Mouse (Mus musculus): Measurements from ENCODE around the gene Fgd5.

DNA sequence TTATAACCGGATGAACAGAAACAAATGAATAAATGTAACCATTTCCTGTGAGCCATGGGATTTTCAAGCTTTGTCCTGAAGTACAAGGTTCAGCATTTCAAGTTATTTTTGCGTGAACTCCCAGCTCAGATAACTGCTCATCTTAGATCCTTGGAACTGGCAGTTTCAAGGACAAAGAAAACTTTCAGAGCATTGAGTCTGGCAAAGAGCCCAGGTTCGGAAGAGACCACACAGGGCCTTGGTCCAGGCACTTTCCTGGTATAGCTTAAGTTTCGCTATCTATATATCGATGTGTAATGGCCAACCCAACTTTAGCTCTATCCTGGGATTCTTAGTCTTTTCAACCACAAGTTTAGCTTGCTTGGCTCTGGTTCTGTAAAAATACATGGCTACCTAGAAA lies 47.4 kb upstream of the Fgd5 start:
- TF ChIP-seq GABPA (IDR thresholded peaks at IDR 0.05; ENCODE audit: low read depth, low read length) (no peak), POLR2AphosphoS2 (IDR thresholded peaks at IDR 0.05; ENCODE audit: low read length) (no peak), MEF2A (IDR thresholded peaks at IDR 0.05; ENCODE audit: extremely low read depth, insufficient replicate concordance, low read depth, low read length, poor library complexity, severe bottlenecking) (no peak), ZC3H11A (IDR thresholded peaks at IDR 0.05; ENCODE audit: low read depth, low read length) (no peak), CTCF (IDR thresholded peaks at IDR 0.05 in 2 of 3, conservative IDR thresholded peaks at IDR 0.05 in 1 of 3; ENCODE audit: control insufficient read depth in 1 of 3, insufficient read depth in 1 of 3, low read depth in 2 of 3, low read length in 3 of 3, poor library complexity in 1 of 3, severe bottlenecking in 1 of 3) (no peak), TAL1 (IDR thresholded peaks at IDR 0.05; ENCODE audit: low read length) (no peak), MAFK (IDR thresholded peaks at IDR 0.05; ENCODE audit: borderline replicate concordance, low read depth, low read length) (no peak), POLR2A (IDR thresholded peaks at IDR 0.05; ENCODE audit: control insufficient read depth in 1 of 2, insufficient read depth in 1 of 2, low read depth in 1 of 2, low read length in 2 of 2, poor library complexity in 1 of 2) (no peak), CHD2 (IDR thresholded peaks at IDR 0.05; ENCODE audit: low read length) (no peak), POLR2AphosphoS5 (IDR thresholded peaks at IDR 0.05; ENCODE audit: borderline replicate concordance, low read depth, low read length) (no peak), SMC3 (IDR thresholded peaks at IDR 0.05; ENCODE audit: low read depth, low read length) (no peak), USF2 (IDR thresholded peaks at IDR 0.05; ENCODE audit: borderline replicate concordance in 1 of 2, insufficient read depth in 1 of 2, low read depth in 1 of 2, low read length in 2 of 2) (no peak), NELFE (IDR thresholded peaks at IDR 0.05; ENCODE audit: low read depth, low read length) (no peak)
